In genomic region chr7:57000585-57001261, GRCm38 (mm10) we compare ENCODE assay signal across 22 mouse cellular contexts.
"Had no signal": no experiment of that assay in that cellular context is flagged by ENCODE, and none has a peak within 500 bp of the region (broad histone marks: within the 10 kb centered on the region; RNA-seq: fewer than 3 reads in every experiment).

No protein-coding gene starts in this region.

- H3K4me2 ChIP-seq: limb, embryonic 12.5 days; limb, embryonic 15.5 days; liver, embryonic 11.5 days; midbrain, embryonic 13.5 days; neural tube, embryonic 13.5 days; stomach, embryonic 15.5 days had no signal

- H3K36me3 ChIP-seq: limb, embryonic 12.5 days; limb, embryonic 15.5 days; midbrain, embryonic 10.5 days; midbrain, embryonic 13.5 days; neural tube, embryonic 13.5 days; stomach, embryonic 15.5 days had no signal

- DNase-seq: kidney, adult 2 months; kidney, postnatal 36 days; layer of hippocampus, postnatal 36 days; liver, postnatal 0 days; retina, postnatal 1 day; right cerebral cortex, postnatal 25 days; spleen, adult 18-20 months; thymus, postnatal 25 days had no signal

- H3K27ac ChIP-seq: kidney, postnatal 0 days; left cerebral cortex, adult 2 months; limb, embryonic 12.5 days; limb, embryonic 15.5 days; liver, embryonic 14.5 days; midbrain, embryonic 10.5 days; midbrain, embryonic 13.5 days; neural tube, embryonic 13.5 days; stomach, embryonic 15.5 days had no signal

- H3K4me3 ChIP-seq: left cerebral cortex, adult 2 months; limb, embryonic 12.5 days; limb, embryonic 15.5 days; megakaryocyte, embryonic 14.5 days; midbrain, embryonic 10.5 days; midbrain, embryonic 13.5 days; myocyte; neural tube, embryonic 13.5 days; stomach, embryonic 15.5 days had no signal

- ATAC-seq: intestine, postnatal 0 days; liver, postnatal 0 days; midbrain, embryonic 13.5 days; midbrain, embryonic 16.5 days had no signal

- H3K9me3 ChIP-seq: limb, embryonic 15.5 days; midbrain, embryonic 13.5 days; neural tube, embryonic 13.5 days; stomach, embryonic 15.5 days had no signal

- H3K27me3 ChIP-seq: limb, embryonic 12.5 days; limb, embryonic 15.5 days; megakaryocyte, embryonic 14.5 days; midbrain, embryonic 13.5 days; neural tube, embryonic 13.5 days; stomach, embryonic 15.5 days had no signal

- H3K9ac ChIP-seq: limb, embryonic 12.5 days; limb, embryonic 15.5 days; liver, embryonic 14.5 days; liver, postnatal 0 days; midbrain, embryonic 13.5 days; neural tube, embryonic 13.5 days; stomach, embryonic 15.5 days had no signal

- H3K4me1 ChIP-seq: limb, embryonic 12.5 days; limb, embryonic 15.5 days; megakaryocyte, embryonic 14.5 days; midbrain, embryonic 10.5 days; midbrain, embryonic 13.5 days; neural tube, embryonic 13.5 days; stomach, embryonic 15.5 days had no signal
